Mouse (Mus musculus) liver, embryonic 14.5 days (tissue): ENCODE measurements around the gene Abr.

Experiments
- CTCF ChIP-seq: IDR thresholded peaks from 2 replicates; pipeline ENCODE4 v1.5.1; 2016; ENCODE audit warnings: antibody characterized with exemption, low read depth, control low read depth
- EP300 ChIP-seq: IDR thresholded peaks from 2 replicates; pipeline ENCODE4 v1.6.1; 2016; ENCODE audit warnings: antibody characterized with exemption, low read depth

DNA sequence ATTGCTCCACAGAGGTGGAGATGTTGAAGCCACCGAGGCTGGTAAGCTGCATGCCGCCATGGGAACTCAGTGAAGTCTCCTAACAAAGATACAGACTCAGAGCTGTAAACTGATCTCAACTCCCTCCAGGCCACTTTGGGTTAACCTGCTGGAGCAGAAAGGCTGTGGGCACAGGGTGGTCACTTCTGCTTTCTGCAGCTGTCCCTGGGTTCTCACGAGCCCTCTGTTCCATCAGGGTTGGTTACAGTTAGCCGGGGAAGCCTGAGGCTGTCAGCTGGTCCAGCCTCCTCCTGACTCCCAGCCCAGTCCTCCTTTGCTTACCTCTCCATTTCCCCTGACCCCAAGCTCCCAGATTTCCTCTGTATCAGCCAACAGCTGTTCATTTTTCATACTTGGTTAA lies 45.7 kb upstream of the Abr start:
- no peak for TF ChIP-seq CTCF
- TF ChIP-seq EP300: no peak
